Mouse (Mus musculus): ENCODE data around the gene Armc10. TPM values are rescaled to one million over a fixed set of nuclear protein-coding genes. Genes with fewer than 3 reads are reported as not detected.

Armc10 gene
- total RNA-seq, 1 experiment from 2014 or later: 77.6 TPM

DNA sequence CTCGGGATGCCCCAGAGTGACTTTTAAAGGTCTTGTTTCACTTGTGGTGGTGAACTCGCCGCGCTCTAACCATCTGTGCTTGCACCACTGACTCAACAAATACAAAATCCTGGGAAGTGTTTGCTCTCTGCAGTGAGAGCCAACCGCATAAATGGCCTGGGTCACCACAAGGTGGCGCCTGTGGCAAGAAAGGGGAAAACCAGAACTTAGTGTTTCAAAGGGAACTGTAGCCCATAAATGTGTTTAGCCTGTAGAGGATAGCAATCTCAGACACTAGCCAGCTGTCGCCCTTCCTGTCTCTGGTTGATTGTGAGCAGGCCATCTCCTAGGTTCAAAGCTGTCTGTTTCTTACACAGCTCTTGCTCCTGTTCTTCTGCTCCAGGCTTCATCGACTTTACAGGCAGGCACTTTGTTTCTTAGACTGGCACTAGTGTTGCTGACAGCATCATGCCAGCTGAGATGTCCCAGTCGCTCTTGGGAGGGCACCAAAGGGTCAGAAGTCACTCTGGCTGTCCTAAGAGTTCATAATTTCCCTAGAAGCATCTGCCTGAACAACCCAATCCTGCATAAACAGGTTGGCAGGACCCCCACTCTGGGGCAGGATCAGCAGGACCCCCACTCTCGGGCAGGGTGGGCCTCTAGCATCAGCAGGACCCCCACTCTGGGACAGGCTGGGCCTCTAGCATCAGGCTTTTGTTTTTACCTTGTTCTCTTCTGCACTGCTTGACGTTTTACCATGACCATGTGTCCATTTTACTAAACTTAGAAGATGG lies 13.2 kb downstream of the Armc10 start:
- ATAC-seq (replicated peaks in 1 of 2; ENCODE audit: insufficient read depth in 1 of 2, low FRiP score in 2 of 2, low TSS enrichment in 1 of 2, low read depth in 1 of 2, poor library complexity in 2 of 2, severe bottlenecking in 2 of 2): peak; percentile 88 to 92

DNA sequence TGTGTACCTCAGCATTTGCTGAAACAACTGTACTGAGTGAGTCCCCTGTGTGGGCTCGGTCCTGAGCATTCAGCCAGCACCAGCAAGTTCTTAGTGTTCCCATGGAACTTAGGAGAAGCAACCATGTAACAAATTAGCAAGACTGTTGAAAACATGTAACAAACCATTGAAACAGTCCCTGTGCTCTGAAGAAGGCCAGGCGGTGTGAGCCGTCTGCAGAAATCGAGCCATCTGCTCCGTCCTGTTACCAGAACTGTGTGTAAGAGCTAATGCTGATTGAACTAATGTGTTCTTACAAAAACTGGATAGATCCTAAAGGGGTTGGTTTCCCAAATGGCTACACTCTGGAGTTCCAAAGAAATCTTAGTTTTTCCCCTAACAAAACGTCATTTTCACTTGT lies 15.2 kb downstream of the Armc10 start:
- ATAC-seq (replicated peaks in 1 of 2; ENCODE audit: insufficient read depth in 1 of 2, low FRiP score in 2 of 2, low TSS enrichment in 1 of 2, low read depth in 1 of 2, poor library complexity in 2 of 2, severe bottlenecking in 2 of 2): no peak

DNA sequence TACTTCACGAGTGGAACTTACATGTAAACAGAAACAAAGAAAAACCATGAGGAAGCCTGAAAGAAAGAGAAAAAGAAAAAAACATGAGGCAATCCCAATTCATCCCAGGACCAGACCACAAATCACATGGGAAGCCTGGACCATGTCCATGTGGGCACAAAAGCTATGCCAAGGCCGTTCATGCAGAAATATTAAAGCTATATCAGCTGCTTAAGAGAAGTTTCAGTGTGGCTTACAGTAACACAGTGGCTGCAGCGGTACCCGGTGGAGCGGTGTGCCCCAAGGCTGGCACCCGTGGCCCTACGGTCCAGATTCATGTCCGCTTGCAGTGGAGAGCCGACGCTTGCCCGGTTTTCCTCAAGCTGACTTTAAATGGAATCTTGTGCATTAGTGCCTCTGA lies 17.5 kb downstream of the Armc10 start:
- no peak for ATAC-seq (replicated peaks in 1 of 2; ENCODE audit: insufficient read depth in 1 of 2, low FRiP score in 2 of 2, low TSS enrichment in 1 of 2, low read depth in 1 of 2, poor library complexity in 2 of 2, severe bottlenecking in 2 of 2)

GRCm38 (mm10) chr5:21667191-21668137 lies 21.9 kb downstream of the Armc10 start:
- ATAC-seq (replicated peaks in 1 of 2; ENCODE audit: insufficient read depth in 1 of 2, low FRiP score in 2 of 2, low TSS enrichment in 1 of 2, low read depth in 1 of 2, poor library complexity in 2 of 2, severe bottlenecking in 2 of 2): no peak

- no peak for ATAC-seq (replicated peaks in 1 of 2; ENCODE audit: insufficient read depth in 1 of 2, low FRiP score in 2 of 2, low TSS enrichment in 1 of 2, low read depth in 1 of 2, poor library complexity in 2 of 2, severe bottlenecking in 2 of 2)
Measured at GRCm38 (mm10) chr5:21669307-21669706, 23.7 kb downstream of the Armc10 start.

DNA sequence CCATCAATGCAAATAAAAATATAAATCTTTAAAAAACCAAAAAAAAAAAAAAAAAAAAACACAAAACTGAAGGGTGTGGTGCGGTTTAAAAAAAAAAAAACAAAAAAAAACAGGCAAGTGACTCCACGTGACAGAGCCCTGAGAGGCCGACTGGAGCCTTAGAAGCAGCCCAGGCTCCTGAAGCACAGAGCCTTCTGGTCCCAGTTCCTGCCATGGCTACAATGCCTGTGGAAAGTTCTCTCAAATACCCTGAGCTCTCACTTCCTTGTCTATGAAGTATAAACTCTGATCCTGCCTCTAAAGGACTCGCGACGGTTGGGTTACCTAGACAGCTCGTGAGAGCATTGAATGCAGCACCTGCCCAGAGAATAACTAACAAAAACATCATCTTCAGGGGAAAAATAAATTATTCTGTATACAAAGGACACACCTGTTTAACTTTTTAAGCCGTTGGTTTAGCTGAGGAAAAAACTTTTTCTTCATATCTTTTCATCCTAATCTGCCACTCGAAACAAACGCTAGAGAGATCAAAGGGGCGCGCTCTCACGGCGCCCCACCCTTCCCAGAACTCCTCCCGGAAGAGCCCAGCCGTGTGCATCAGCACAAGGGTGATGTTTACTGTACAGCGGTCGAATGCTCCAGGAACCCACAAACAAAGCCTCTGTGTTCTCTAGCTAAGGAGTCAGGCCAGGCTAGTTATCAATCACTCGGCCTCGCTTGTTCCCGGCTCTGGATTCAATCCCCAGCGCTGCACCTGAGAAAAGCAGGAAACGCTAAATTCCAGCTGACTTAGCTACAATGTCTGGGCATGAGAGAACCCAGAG lies 27.4 kb downstream of the Armc10 start:
- ATAC-seq (replicated peaks in 1 of 2; ENCODE audit: insufficient read depth in 1 of 2, low FRiP score in 2 of 2, low TSS enrichment in 1 of 2, low read depth in 1 of 2, poor library complexity in 2 of 2, severe bottlenecking in 2 of 2): peak; percentile 56 to 64; a peak in 2 of 4 replicates

- no peak for ATAC-seq (replicated peaks in 1 of 2; ENCODE audit: insufficient read depth in 1 of 2, low FRiP score in 2 of 2, low TSS enrichment in 1 of 2, low read depth in 1 of 2, poor library complexity in 2 of 2, severe bottlenecking in 2 of 2)
Measured at GRCm38 (mm10) chr5:21673742-21674141, 28.1 kb downstream of the Armc10 start.

DNA sequence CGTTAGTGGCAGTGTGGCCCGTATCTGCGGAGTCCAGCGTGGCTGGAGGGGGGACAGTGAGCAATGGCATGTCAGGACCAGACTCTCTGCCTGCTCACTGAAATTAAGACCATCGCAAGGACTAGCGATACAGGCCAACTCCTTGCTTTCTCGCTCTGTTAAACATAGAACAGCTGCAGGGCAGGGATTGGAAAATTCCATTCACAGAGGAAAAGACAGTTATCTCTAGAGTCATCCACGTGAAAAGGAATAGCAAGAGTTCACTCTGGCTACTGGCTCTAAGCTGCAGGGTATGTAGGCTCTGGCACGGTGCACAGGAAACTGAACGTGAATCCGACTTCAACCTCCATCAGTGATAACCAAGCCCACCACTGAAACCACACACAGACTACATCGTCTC lies 29.4 kb downstream of the Armc10 start:
- no peak for ATAC-seq (replicated peaks in 1 of 2; ENCODE audit: insufficient read depth in 1 of 2, low FRiP score in 2 of 2, low TSS enrichment in 1 of 2, low read depth in 1 of 2, poor library complexity in 2 of 2, severe bottlenecking in 2 of 2)

- no peak for ATAC-seq (replicated peaks in 1 of 2; ENCODE audit: insufficient read depth in 1 of 2, low FRiP score in 2 of 2, low TSS enrichment in 1 of 2, low read depth in 1 of 2, poor library complexity in 2 of 2, severe bottlenecking in 2 of 2)
Measured at GRCm38 (mm10) chr5:21675494-21675893, 29.9 kb downstream of the Armc10 start.

DNA sequence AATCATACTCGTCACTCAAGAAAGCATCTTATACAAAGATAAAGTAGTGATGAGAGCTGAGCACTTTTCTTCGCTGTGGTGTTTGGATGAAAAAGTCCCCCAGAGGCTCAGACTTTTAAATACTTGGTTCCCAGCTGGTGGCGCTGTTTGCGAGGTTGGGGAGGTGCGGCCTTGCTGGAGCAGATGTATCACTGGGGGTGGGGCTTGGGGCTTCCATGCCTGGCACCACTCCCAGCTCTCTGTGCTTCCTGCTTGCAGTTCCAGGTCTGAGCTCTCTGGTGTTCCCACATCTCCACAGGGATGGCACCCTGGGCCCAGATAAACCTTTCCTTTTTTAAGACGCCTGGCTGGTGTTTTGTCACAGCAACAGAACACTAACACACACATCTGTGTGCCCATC lies 32.3 kb downstream of the Armc10 start:
- ATAC-seq (replicated peaks in 1 of 2; ENCODE audit: insufficient read depth in 1 of 2, low FRiP score in 2 of 2, low TSS enrichment in 1 of 2, low read depth in 1 of 2, poor library complexity in 2 of 2, severe bottlenecking in 2 of 2): no peak

- ATAC-seq (replicated peaks in 1 of 2; ENCODE audit: insufficient read depth in 1 of 2, low FRiP score in 2 of 2, low TSS enrichment in 1 of 2, low read depth in 1 of 2, poor library complexity in 2 of 2, severe bottlenecking in 2 of 2): no peak
Measured at GRCm38 (mm10) chr5:21678363-21678762, 32.8 kb downstream of the Armc10 start.

GRCm38 (mm10) chr5:21680029-21680428 lies 34.4 kb downstream of the Armc10 start:
- no peak for ATAC-seq (replicated peaks in 1 of 2; ENCODE audit: insufficient read depth in 1 of 2, low FRiP score in 2 of 2, low TSS enrichment in 1 of 2, low read depth in 1 of 2, poor library complexity in 2 of 2, severe bottlenecking in 2 of 2)

DNA sequence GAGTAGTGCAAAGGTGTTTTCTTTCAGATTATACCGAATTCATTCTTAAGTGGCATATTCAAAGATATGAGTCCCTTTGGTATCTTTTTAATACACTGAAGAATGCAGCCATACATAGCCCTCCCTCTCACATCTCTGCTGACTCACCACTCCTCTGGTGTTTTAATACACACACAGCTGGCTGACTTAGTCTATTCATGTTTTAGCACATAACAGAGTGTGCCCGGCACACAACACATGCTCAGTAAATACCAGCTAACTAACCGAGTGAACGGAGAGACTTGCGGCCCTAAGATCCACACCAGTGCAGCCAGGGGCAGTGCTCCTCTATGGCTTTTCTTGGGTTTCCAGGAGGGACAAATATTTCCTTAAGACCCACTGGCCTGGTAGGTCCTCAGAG lies 35.3 kb downstream of the Armc10 start:
- no peak for ATAC-seq (replicated peaks in 1 of 2; ENCODE audit: insufficient read depth in 1 of 2, low FRiP score in 2 of 2, low TSS enrichment in 1 of 2, low read depth in 1 of 2, poor library complexity in 2 of 2, severe bottlenecking in 2 of 2)

GRCm38 (mm10) chr5:21683811-21684210 lies 38.2 kb downstream of the Armc10 start:
- ATAC-seq (replicated peaks in 1 of 2; ENCODE audit: insufficient read depth in 1 of 2, low FRiP score in 2 of 2, low TSS enrichment in 1 of 2, low read depth in 1 of 2, poor library complexity in 2 of 2, severe bottlenecking in 2 of 2): no peak

DNA sequence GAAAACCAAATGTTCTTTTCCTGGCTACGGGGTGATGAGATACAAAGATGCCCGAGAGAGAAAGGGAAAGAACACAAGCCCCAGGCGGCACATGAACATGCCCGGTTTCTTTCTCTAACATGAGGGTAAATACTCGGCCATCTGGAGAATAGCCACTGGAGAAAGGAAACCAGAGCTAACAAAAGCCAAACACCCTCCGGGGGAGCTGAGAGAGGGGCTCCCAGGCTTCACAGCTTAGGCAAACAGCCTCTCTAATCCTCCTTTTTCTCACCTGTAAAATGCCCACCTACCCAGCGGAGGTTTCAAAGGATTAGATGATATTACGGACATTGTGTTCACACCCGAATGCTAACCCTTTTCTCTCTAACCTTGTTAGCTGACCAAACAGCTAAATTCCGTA lies 39.4 kb downstream of the Armc10 start:
- ATAC-seq (replicated peaks in 1 of 2; ENCODE audit: insufficient read depth in 1 of 2, low FRiP score in 2 of 2, low TSS enrichment in 1 of 2, low read depth in 1 of 2, poor library complexity in 2 of 2, severe bottlenecking in 2 of 2): no peak

GRCm38 (mm10) chr5:21687042-21687441 lies 41.4 kb downstream of the Armc10 start:
- no peak for ATAC-seq (replicated peaks in 1 of 2; ENCODE audit: insufficient read depth in 1 of 2, low FRiP score in 2 of 2, low TSS enrichment in 1 of 2, low read depth in 1 of 2, poor library complexity in 2 of 2, severe bottlenecking in 2 of 2)

- ATAC-seq (replicated peaks in 1 of 2; ENCODE audit: insufficient read depth in 1 of 2, low FRiP score in 2 of 2, low TSS enrichment in 1 of 2, low read depth in 1 of 2, poor library complexity in 2 of 2, severe bottlenecking in 2 of 2): no peak
Measured at GRCm38 (mm10) chr5:21692230-21692629, 46.6 kb downstream of the Armc10 start.

Measured in hematopoietic stem cell, adult 5-6 weeks (primary cell).